Mouse (Mus musculus) CD4-positive naive resting alpha-beta T cell, adult 76 days (primary cell): ENCODE data around the gene BC061237. TPM values are rescaled to one million over a fixed set of nuclear protein-coding genes. Genes with fewer than 3 reads are reported as not detected.

Experiments
- total RNA-seq: library from RNA; stranded (reverse); gene quantifications from one replicate; pipeline ENCODE4 v1.2.4, GENCODE M21; 2023

The BC061237 gene
- not detected for total RNA-seq

DNA sequence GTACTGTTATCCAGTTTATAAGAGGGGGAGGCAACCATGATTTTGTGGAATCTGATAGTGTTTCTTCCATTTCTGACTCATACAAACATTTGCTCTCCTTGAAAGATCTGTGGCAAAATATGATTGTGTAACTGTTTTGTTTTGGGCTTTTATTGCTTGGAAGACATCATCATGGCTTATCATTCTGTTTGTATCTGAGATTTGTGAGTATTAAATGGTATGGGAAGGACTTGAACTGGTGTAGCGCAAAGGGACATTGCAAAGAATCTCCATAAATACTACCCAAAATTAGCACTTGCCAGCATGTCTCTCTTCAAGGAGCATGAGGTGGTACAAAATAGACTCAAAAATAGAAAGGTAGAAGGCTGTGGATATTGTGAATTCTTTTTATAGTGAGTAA, at the start of gene BC061237:
TSS of gene BC061237 (plus strand) at position 301 of the 400 bp plus-strand sequence.

DNA sequence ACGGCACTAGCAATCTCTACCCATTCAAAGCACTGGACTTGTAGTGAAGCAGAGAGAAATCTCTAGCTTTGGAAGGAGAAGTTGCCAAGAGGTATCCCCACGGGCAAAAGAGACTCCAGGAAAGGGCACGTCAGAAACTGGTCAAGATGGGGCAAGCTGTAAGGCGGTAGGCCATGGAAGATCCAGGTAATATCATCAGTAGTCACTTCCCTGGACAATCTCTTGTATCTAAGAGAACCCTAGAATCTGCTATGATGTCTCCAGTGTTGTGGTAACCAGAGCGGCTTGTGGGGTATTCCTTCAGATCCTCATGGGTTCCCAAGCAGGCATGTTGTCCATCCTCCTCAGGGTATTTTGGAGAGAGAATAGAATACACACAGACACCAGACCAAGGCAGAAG, 25.7 kb downstream of the BC061237 start, which contains the start of gene Gm17093:
TSS of gene Gm17093 (plus strand) at position 301 of the 400 bp plus-strand sequence.

Other genes starting within 250 kb of the BC061237 start
- not detected for gene Gm8220, start 206.9 kb upstream of the BC061237 start, total RNA-seq
- not detected for gene Gm5930, start 153.9 kb upstream of the BC061237 start, total RNA-seq
- gene Gm8229, start 127.1 kb upstream of the BC061237 start, total RNA-seq, result not detected
- gene Gm3371, start 81.8 kb upstream of the BC061237 start, total RNA-seq, result not detected
- gene Gm8232, start 58.8 kb upstream of the BC061237 start, total RNA-seq, result not detected
- gene Gm17093, start 25.8 kb downstream of the BC061237 start, total RNA-seq, result not detected
- gene Gm8247, start 90.7 kb downstream of the BC061237 start, total RNA-seq, result not detected
- gene Gm5624, start 135.5 kb downstream of the BC061237 start, total RNA-seq, result not detected
- gene Gm8257, start 214.0 kb downstream of the BC061237 start, total RNA-seq, result not detected